Mouse (Mus musculus) heart, embryonic 14.5 days (tissue): ENCODE data around the gene Gm13199. TPM values are rescaled to one million over a fixed set of nuclear protein-coding genes. Genes with fewer than 3 reads are reported as not detected.

ENCODE experiments used
- ATAC-seq: fragments of 200-750 bp; cut with Nextera tagmentation; 2 replicates; pipeline ENCODE4 v1.8.0; 2017; ENCODE audit warnings: low read depth, moderate TSS enrichment; ENCODE audit not compliant: insufficient number of reproducible peaks, insufficient read depth, low FRiP score
- H3K27ac ChIP-seq, 2 experiments: fragments of 200-500 bp in 1 of 2; fragments of 300-500 bp in 1 of 2; sonication (generic) in 1 of 2; replicated peaks in 1 of 2; 2 replicates each; pipeline ENCODE4 v1.5.1; 2012 to 2014; ENCODE audit warnings: low read depth in 2 of 2, low read length in 2 of 2, control low read depth in 1 of 2, mild to moderate bottlenecking in 1 of 2, mixed read lengths in 1 of 2; ENCODE audit not compliant: control insufficient read depth in 1 of 2, insufficient read depth in 1 of 2
- H3K27me3 ChIP-seq: fragments of 300-500 bp; sonication (generic); 2 replicates; pipeline ENCODE4 v1.6.1; 2014; ENCODE audit warnings: mild to moderate bottlenecking, low read length, control low read depth; ENCODE audit not compliant: control insufficient read depth, insufficient read depth
- H3K36me3 ChIP-seq: fragments of 300-500 bp; sonication (generic); 2 replicates; pipeline ENCODE4 v1.6.1; 2014; ENCODE audit warnings: mild to moderate bottlenecking, control low read depth, low read length, mixed read lengths; ENCODE audit not compliant: control insufficient read depth, insufficient read depth
- H3K4me1 ChIP-seq, 2 experiments: fragments of 200-500 bp in 1 of 2; fragments of 300-500 bp in 1 of 2; sonication (generic) in 1 of 2; 2 replicates each; pipeline ENCODE4 v1.6.1; 2012 to 2014; ENCODE audit warnings: low read length in 2 of 2, control low read depth in 1 of 2, mixed read lengths in 1 of 2; ENCODE audit not compliant: control insufficient read depth in 2 of 2, insufficient read depth in 2 of 2
- H3K4me2 ChIP-seq: fragments of 300-500 bp; sonication (generic); 2 replicates; pipeline ENCODE4 v1.6.1; 2014; ENCODE audit warnings: mild to moderate bottlenecking, low read length
- H3K4me3 ChIP-seq, 2 experiments: fragments of 200-500 bp in 1 of 2; fragments of 300-500 bp in 1 of 2; sonication (generic) in 1 of 2; 2 replicates each; pipeline ENCODE4 v1.5.1; 2012 to 2014; ENCODE audit warnings: low read length in 2 of 2, mild to moderate bottlenecking in 2 of 2, control low read depth in 1 of 2, low read depth in 1 of 2, moderate library complexity in 1 of 2; ENCODE audit not compliant: control insufficient read depth in 1 of 2, insufficient read depth in 1 of 2
- H3K9ac ChIP-seq: fragments of 300-500 bp; sonication (generic); 2 replicates; pipeline ENCODE4 v1.6.1; 2014; ENCODE audit warnings: mild to moderate bottlenecking, low read length
- H3K9me3 ChIP-seq: fragments of 300-500 bp; sonication (generic); 2 replicates; pipeline ENCODE4 v1.6.1; 2016; ENCODE audit warnings: low read length, control low read depth; ENCODE audit not compliant: control insufficient read depth
- WGBS: fragments of 180-500 bp; shearing (Covaris S2); extraction: QIAGEN DNeasy Blood & Tissue Kit; methylation state at CpG from one replicate; pipeline ENCODE4 v1.1.7; 2014; 5-methylcytosine and 5-hydroxymethylcytosine counted together
- polyA plus RNA-seq: library from polyadenylated mRNA; unstranded; fragments of >200 nt; fragmentation: Nextera tagmentation; extraction: Ambion mirVana; gene quantifications from 2 replicates; pipeline ENCODE4 v1.2.1, GENCODE M21; 2014

Gene Gm13199
- polyA plus RNA-seq, 1 experiment from 2014 or later: 0.61 TPM

DNA sequence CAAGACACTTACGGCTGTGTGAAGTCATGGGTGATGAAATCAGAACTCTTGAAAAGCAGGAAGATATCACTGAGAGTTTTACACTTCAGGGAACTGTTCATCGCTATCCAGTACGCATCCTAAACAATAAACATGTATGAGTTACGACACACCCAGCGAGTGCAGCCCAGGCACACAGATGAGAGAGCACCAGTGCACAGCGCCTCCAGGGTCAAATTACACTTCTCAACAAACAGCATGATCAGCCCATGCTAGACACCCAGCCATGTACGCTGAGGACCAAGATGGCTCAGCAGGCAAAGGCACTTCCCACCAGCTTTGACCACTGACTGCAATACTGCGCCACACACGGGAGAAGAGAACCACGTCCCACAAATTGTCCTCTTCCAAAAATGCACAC lies 41.5 kb downstream of the Gm13199 start:
- Histone ChIP-seq H3K36me3 (peaks cover 76% of the 10 kb centered on the region), H3K4me3 (no peak overlapping the region), H3K27me3 (no peaks in the 10 kb centered on the region), H3K9ac (no peak overlapping the region), H3K27ac (no peak overlapping the region), H3K4me2 (no peak overlapping the region), H3K9me3 (no peaks in the 10 kb centered on the region), H3K4me1 (no peaks in the 10 kb centered on the region)
- 67% methylated on average over 10 of the region's 10 CpGs for WGBS
- no peak for ATAC-seq

Other genes starting within 250 kb of the Gm13199 start
- 3.4 and 5.6 TPM in 2 replicates for gene Camk1d, start 148.4 kb downstream of the Gm13199 start, polyA plus RNA-seq
- 52.7 and 57.2 TPM in 2 replicates for gene Nudt5, start 17.9 kb downstream of the Gm13199 start, polyA plus RNA-seq
- gene Cdc123, start 17.8 kb downstream of the Gm13199 start, polyA plus RNA-seq: 175 and 189 TPM in 2 replicates
- 45.2 and 52.9 TPM in 2 replicates for gene Sec61a2, start 32.5 kb upstream of the Gm13199 start, polyA plus RNA-seq
- 1.9 and 3.3 TPM in 2 replicates for gene Dhtkd1, start 79.9 kb upstream of the Gm13199 start, polyA plus RNA-seq
- 6.6 and 8.1 TPM in 2 replicates for gene Upf2, start 88.5 kb upstream of the Gm13199 start, polyA plus RNA-seq